Mouse (Mus musculus) neural tube, embryonic 13.5 days (tissue): Measurements from ENCODE around the gene H3f3b. TPM values are rescaled to one million over a fixed set of nuclear protein-coding genes. Genes with fewer than 3 reads are reported as not detected.

Experiments
- ATAC-seq: fragments of 200-750 bp; cut with Nextera tagmentation; 2 replicates; pipeline ENCODE4 v1.8.0; 2017; ENCODE audit warnings: low read depth, mild to moderate bottlenecking, moderate TSS enrichment, moderate library complexity
- H3K27ac ChIP-seq: fragments of 300-500 bp; sonication (generic); replicated peaks from 2 replicates; pipeline ENCODE4 v1.5.1; 2015; ENCODE audit warnings: moderate library complexity, mild to moderate bottlenecking, inconsistent platforms
- H3K27me3 ChIP-seq: fragments of 300-500 bp; sonication (generic); 2 replicates; pipeline ENCODE4 v1.6.1; 2015; ENCODE audit warnings: mild to moderate bottlenecking, inconsistent platforms
- H3K36me3 ChIP-seq: fragments of 300-500 bp; sonication (generic); 2 replicates; pipeline ENCODE4 v1.6.1; 2015; ENCODE audit warnings: mild to moderate bottlenecking, inconsistent platforms
- H3K4me1 ChIP-seq: fragments of 300-500 bp; sonication (generic); replicated peaks from 2 replicates; pipeline ENCODE4 v1.6.1; 2015; ENCODE audit warnings: inconsistent platforms
- H3K4me2 ChIP-seq: fragments of 300-500 bp; sonication (generic); 2 replicates; pipeline ENCODE4 v1.6.1; 2015; ENCODE audit warnings: inconsistent platforms, mild to moderate bottlenecking, moderate library complexity
- H3K4me3 ChIP-seq: fragments of 300-500 bp; sonication (generic); 2 replicates; pipeline ENCODE4 v1.5.1; 2015; ENCODE audit warnings: mild to moderate bottlenecking, inconsistent platforms
- H3K9ac ChIP-seq: fragments of 300-500 bp; sonication (generic); 2 replicates; pipeline ENCODE4 v1.6.1; 2015; ENCODE audit warnings: moderate library complexity, mild to moderate bottlenecking, inconsistent platforms
- H3K9me3 ChIP-seq: fragments of 300-500 bp; sonication (generic); 2 replicates; pipeline ENCODE4 v1.6.1; 2016; ENCODE audit warnings: inconsistent platforms
- WGBS: fragments of 180-500 bp; shearing (Covaris S2); methylation state at CpG from one replicate; pipeline ENCODE4 v1.1.7; 2015; 5-methylcytosine and 5-hydroxymethylcytosine counted together
- polyA plus RNA-seq: library from polyadenylated mRNA; unstranded; fragments of >200 nt; fragmentation: Nextera tagmentation; extraction: Ambion mirVana; gene quantifications from 2 replicates; pipeline ENCODE4 v1.2.1, GENCODE M21; 2015

H3f3b gene
- polyA plus RNA-seq, 1 experiment from 2014 or later = 2,165 TPM

GRCm38 (mm10) chr11:116060596-116060995 is 32.8 kb upstream of the H3f3b start:
- Histone ChIP-seq H3K4me1 (no peaks in the 10 kb centered on the region), H3K4me3 (no peak overlapping the region), H3K36me3 (peaks cover 77% of the 10 kb centered on the region), H3K27me3 (no peaks in the 10 kb centered on the region), H3K9ac (no peak overlapping the region), H3K9me3 (no peaks in the 10 kb centered on the region), H3K4me2 (no peak overlapping the region), H3K27ac (no peak overlapping the region)
- WGBS = 92% methylated on average over 9 of the region's 9 CpGs
- no peak for ATAC-seq

GRCm38 (mm10) chr11:116059691-116060025 is 31.9 kb upstream of the H3f3b start:
- no peak overlapping the region for H3K9ac ChIP-seq
- no peaks in the 10 kb centered on the region for H3K4me1 ChIP-seq
- H3K9me3 ChIP-seq = no peaks in the 10 kb centered on the region
- H3K36me3 ChIP-seq = peaks cover 87% of the 10 kb centered on the region
- no peak overlapping the region for H3K4me2 ChIP-seq
- H3K27ac ChIP-seq = no peak overlapping the region
- ATAC-seq = no peak
- 96% methylated on average over 11 of the region's 11 CpGs for WGBS
- no peak overlapping the region for H3K4me3 ChIP-seq
- no peaks in the 10 kb centered on the region for H3K27me3 ChIP-seq

- 92% methylated on average over 17 of the region's 17 CpGs for WGBS
Observed at GRCm38 (mm10) chr11:116058868-116059690, 31.3 kb upstream of the H3f3b start.

GRCm38 (mm10) chr11:116058022-116058614 is 30.4 kb upstream of the H3f3b start:
- 82% methylated on average over 12 of the region's 12 CpGs for WGBS
- Histone ChIP-seq H3K27me3 (no peaks in the 10 kb centered on the region), H3K4me3 (no peak overlapping the region), H3K9me3 (no peaks in the 10 kb centered on the region), H3K36me3 (peaks cover 98% of the 10 kb centered on the region), H3K4me1 (no peaks in the 10 kb centered on the region), H3K27ac (no peak overlapping the region), H3K9ac (no peak overlapping the region), H3K4me2 (no peak overlapping the region)
- no peak for ATAC-seq

More at GRCm38 (mm10) chr11:116058868-116059690, 31.3 kb upstream of the H3f3b start:
- H3K9ac ChIP-seq = no peak overlapping the region
- H3K4me1 ChIP-seq = no peaks in the 10 kb centered on the region
- H3K4me2 ChIP-seq = no peak overlapping the region
- peaks cover 93% of the 10 kb centered on the region for H3K36me3 ChIP-seq
- H3K27ac ChIP-seq = no peak overlapping the region
- no peak overlapping the region for H3K4me3 ChIP-seq
- H3K27me3 ChIP-seq = no peaks in the 10 kb centered on the region
- ATAC-seq = no peak
- H3K9me3 ChIP-seq = no peaks in the 10 kb centered on the region

- no peak overlapping the region for H3K27ac ChIP-seq
- peaks cover 100% of the 10 kb centered on the region for H3K36me3 ChIP-seq
- H3K27me3 ChIP-seq = no peaks in the 10 kb centered on the region
- H3K9ac ChIP-seq = no peak overlapping the region
- no peak overlapping the region for H3K4me3 ChIP-seq
- WGBS = 95% methylated on average over 4 of the region's 4 CpGs
- H3K4me2 ChIP-seq = no peak overlapping the region
- H3K9me3 ChIP-seq = no peaks in the 10 kb centered on the region
- H3K4me1 ChIP-seq = no peaks in the 10 kb centered on the region
- no peak for ATAC-seq
Observed at GRCm38 (mm10) chr11:116057237-116057881, 29.6 kb upstream of the H3f3b start.

GRCm38 (mm10) chr11:116055873-116056272 is 28.1 kb upstream of the H3f3b start:
- no peak overlapping the region for H3K4me3 ChIP-seq
- no peaks in the 10 kb centered on the region for H3K9me3 ChIP-seq
- ATAC-seq = no peak
- WGBS = 96% methylated on average over 11 of the region's 11 CpGs
- H3K4me1 ChIP-seq = no peaks in the 10 kb centered on the region
- H3K27ac ChIP-seq = no peak overlapping the region
- H3K9ac ChIP-seq = no peak overlapping the region
- H3K4me2 ChIP-seq = no peak overlapping the region
- peaks cover 100% of the 10 kb centered on the region for H3K36me3 ChIP-seq
- no peaks in the 10 kb centered on the region for H3K27me3 ChIP-seq

GRCm38 (mm10) chr11:116053510-116054229 is 25.9 kb upstream of the H3f3b start:
- no peak overlapping the region for H3K4me3 ChIP-seq
- no peaks in the 10 kb centered on the region for H3K9me3 ChIP-seq
- no peak overlapping the region for H3K4me2 ChIP-seq
- H3K27ac ChIP-seq = no peak overlapping the region
- WGBS = 93% methylated on average over 9 of the region's 9 CpGs
- ATAC-seq = no peak
- peaks cover 100% of the 10 kb centered on the region for H3K36me3 ChIP-seq
- H3K27me3 ChIP-seq = no peaks in the 10 kb centered on the region
- H3K4me1 ChIP-seq = no peaks in the 10 kb centered on the region
- no peak overlapping the region for H3K9ac ChIP-seq

GRCm38 (mm10) chr11:116050196-116050595 is 22.4 kb upstream of the H3f3b start:
- no peak for ATAC-seq
- H3K36me3 ChIP-seq = peaks cover 97% of the 10 kb centered on the region
- WGBS = 86% methylated on average over 4 of the region's 4 CpGs
- H3K4me2 ChIP-seq = no peak overlapping the region
- H3K27me3 ChIP-seq = no peaks in the 10 kb centered on the region
- H3K4me3 ChIP-seq = no peak overlapping the region
- no peaks in the 10 kb centered on the region for H3K4me1 ChIP-seq
- H3K27ac ChIP-seq = no peak overlapping the region
- H3K9ac ChIP-seq = peak overlapping the region; percentile 22; the same call in 1 of the 2 replicates
- no peaks in the 10 kb centered on the region for H3K9me3 ChIP-seq

GRCm38 (mm10) chr11:116049610-116050009 is 21.8 kb upstream of the H3f3b start:
- Histone ChIP-seq H3K27ac (no peak overlapping the region), H3K4me1 (no peaks in the 10 kb centered on the region), H3K4me2 (no peak overlapping the region), H3K36me3 (peaks cover 92% of the 10 kb centered on the region), H3K27me3 (no peaks in the 10 kb centered on the region), H3K4me3 (no peak overlapping the region), H3K9me3 (no peaks in the 10 kb centered on the region), H3K9ac (no peak overlapping the region)
- 93% methylated on average over 2 of the region's 2 CpGs for WGBS
- ATAC-seq = no peak

GRCm38 (mm10) chr11:116045173-116045572 is 17.4 kb upstream of the H3f3b start:
- Histone ChIP-seq H3K27ac (no peak overlapping the region), H3K4me1 (no peaks in the 10 kb centered on the region), H3K4me3 (no peak overlapping the region), H3K4me2 (no peak overlapping the region), H3K9me3 (no peaks in the 10 kb centered on the region), H3K36me3 (peaks cover 72% of the 10 kb centered on the region), H3K27me3 (no peaks in the 10 kb centered on the region), H3K9ac (no peak overlapping the region)
- no peak for ATAC-seq
- 92% methylated on average over 6 of the region's 6 CpGs for WGBS

- Histone ChIP-seq H3K4me2 (no peak overlapping the region), H3K9ac (no peak overlapping the region), H3K9me3 (no peaks in the 10 kb centered on the region), H3K27me3 (no peaks in the 10 kb centered on the region), H3K4me1 (no peaks in the 10 kb centered on the region), H3K27ac (no peak overlapping the region), H3K4me3 (no peak overlapping the region), H3K36me3 (peaks cover 68% of the 10 kb centered on the region)
- WGBS = 100% methylated on average over 1 of the region's 1 CpGs
- no peak for ATAC-seq
Observed at GRCm38 (mm10) chr11:116043286-116043685, 15.5 kb upstream of the H3f3b start.
